Mouse (Mus musculus): ENCODE measurements around the gene Olfr112. TPM values are rescaled to one million over a fixed set of nuclear protein-coding genes. Genes with fewer than 3 reads are reported as not detected.
"Not testable (repeated sequence)": the region's sequence is repeated elsewhere in the genome, so short reads cannot be mapped to it uniquely, and the experiment has no call there.

The Olfr112 gene
- not detected in 2 replicates for polyA plus RNA-seq (2015; fragmentation: Nextera tagmentation; extraction: Ambion mirVana)

- Histone ChIP-seq H3K9me3 (ENCODE audit: control insufficient read depth, low read length) (no peaks in the 10 kb centered on the region), H3K4me1 (ENCODE audit: control insufficient read depth, insufficient read depth, low read length) (no peaks in the 10 kb centered on the region)
- ATAC-seq, result no peak
Observed at GRCm38 (mm10) chr17:37569351-37569750, at the start of gene Olfr112. Gene Olfr112, minus strand, starts transcription at chr17:37569451.

GRCm38 (mm10) chr17:37592643-37593042, 23.4 kb upstream of the Olfr112 start, which contains the start of gene Olfr114:
Gene Olfr114, minus strand, starts transcription at chr17:37592743.
- H3K4me3 ChIP-seq (ENCODE audit: low read length), result no peak within 1 kb of the TSS
- no peak within 1 kb of the TSS for H3K27ac ChIP-seq (ENCODE audit: low read length)
- no peaks in the 10 kb centered on the region for H3K36me3 ChIP-seq (ENCODE audit: control insufficient read depth, insufficient read depth, low read length)
- ATAC-seq, result no peak
- H3K27me3 ChIP-seq (replicated peaks; ENCODE audit: control insufficient read depth, insufficient read depth, low read length), result no peaks in the 10 kb centered on the region
- H3K4me2 ChIP-seq (ENCODE audit: low read depth, low read length), result no peak within 1 kb of the TSS
- no peaks in the 10 kb centered on the region for H3K9me3 ChIP-seq (ENCODE audit: control insufficient read depth, low read length)
- H3K4me1 ChIP-seq (ENCODE audit: control insufficient read depth, insufficient read depth, low read length), result no peaks in the 10 kb centered on the region
- H3K9ac ChIP-seq (ENCODE audit: low read depth, low read length), result no peak within 1 kb of the TSS

More at GRCm38 (mm10) chr17:37569351-37569750, at the start of gene Olfr112:
- H3K4me2 ChIP-seq (ENCODE audit: low read depth, low read length), result no peak within 1 kb of the TSS
- H3K27ac ChIP-seq (ENCODE audit: low read length), result no peak within 1 kb of the TSS
- no peaks in the 10 kb centered on the region for H3K27me3 ChIP-seq (replicated peaks; ENCODE audit: control insufficient read depth, insufficient read depth, low read length)
- H3K9ac ChIP-seq (ENCODE audit: low read depth, low read length), result no peak within 1 kb of the TSS
- no peak within 1 kb of the TSS for H3K4me3 ChIP-seq (ENCODE audit: low read length)
- H3K36me3 ChIP-seq (ENCODE audit: control insufficient read depth, insufficient read depth, low read length), result no peaks in the 10 kb centered on the region

- no peak within 1 kb of the TSS for H3K4me3 ChIP-seq (ENCODE audit: low read length)
- ATAC-seq, result no peak
- H3K4me1 ChIP-seq (ENCODE audit: control insufficient read depth, insufficient read depth, low read length), result no peaks in the 10 kb centered on the region
- no peaks in the 10 kb centered on the region for H3K36me3 ChIP-seq (ENCODE audit: control insufficient read depth, insufficient read depth, low read length)
- no peaks in the 10 kb centered on the region for H3K9me3 ChIP-seq (ENCODE audit: control insufficient read depth, low read length)
- no peak within 1 kb of the TSS for H3K4me2 ChIP-seq (ENCODE audit: low read depth, low read length)
- no peaks in the 10 kb centered on the region for H3K27me3 ChIP-seq (replicated peaks; ENCODE audit: control insufficient read depth, insufficient read depth, low read length)
- no peak within 1 kb of the TSS for H3K9ac ChIP-seq (ENCODE audit: low read depth, low read length)
- H3K27ac ChIP-seq (ENCODE audit: low read length), result no peak within 1 kb of the TSS
Observed at GRCm38 (mm10) chr17:37577563-37577962, 8.3 kb upstream of the Olfr112 start, which contains the start of gene Olfr113. Gene Olfr113, minus strand, starts transcription at chr17:37577663.

- Histone ChIP-seq H3K4me2 (ENCODE audit: low read depth, low read length) (no peak overlapping the region), H3K27ac (ENCODE audit: low read length) (no peak overlapping the region), H3K4me3 (ENCODE audit: low read length) (no peak overlapping the region), H3K9me3 (ENCODE audit: control insufficient read depth, low read length) (no peaks in the 10 kb centered on the region), H3K27me3 (replicated peaks; ENCODE audit: control insufficient read depth, insufficient read depth, low read length) (no peaks in the 10 kb centered on the region), H3K9ac (ENCODE audit: low read depth, low read length) (no peak overlapping the region), H3K36me3 (ENCODE audit: control insufficient read depth, insufficient read depth, low read length) (no peaks in the 10 kb centered on the region), H3K4me1 (ENCODE audit: control insufficient read depth, insufficient read depth, low read length) (no peaks in the 10 kb centered on the region)
- ATAC-seq, result peak; percentile 96
- 51% methylated on average over 1 of the region's 1 CpGs for WGBS
Observed at GRCm38 (mm10) chr17:37558913-37559615, 10.2 kb downstream of the Olfr112 start.

GRCm38 (mm10) chr17:37543800-37544435, 25.3 kb downstream of the Olfr112 start:
- Histone ChIP-seq H3K9ac (ENCODE audit: low read depth, low read length) (no peak overlapping the region), H3K4me3 (ENCODE audit: low read length) (no peak overlapping the region), H3K9me3 (ENCODE audit: control insufficient read depth, low read length) (no peaks in the 10 kb centered on the region), H3K4me1 (ENCODE audit: control insufficient read depth, insufficient read depth, low read length) (no peaks in the 10 kb centered on the region), H3K4me2 (ENCODE audit: low read depth, low read length) (no peak overlapping the region), H3K36me3 (ENCODE audit: control insufficient read depth, insufficient read depth, low read length) (no peaks in the 10 kb centered on the region), H3K27ac (ENCODE audit: low read length) (no peak overlapping the region), H3K27me3 (replicated peaks; ENCODE audit: control insufficient read depth, insufficient read depth, low read length) (no peaks in the 10 kb centered on the region)
- ATAC-seq, result no peak
- WGBS, result 71% methylated on average over 3 of the region's 3 CpGs

GRCm38 (mm10) chr17:37541454-37542119, 27.7 kb downstream of the Olfr112 start:
- no peaks in the 10 kb centered on the region for H3K36me3 ChIP-seq (ENCODE audit: control insufficient read depth, insufficient read depth, low read length)
- H3K4me1 ChIP-seq (ENCODE audit: control insufficient read depth, insufficient read depth, low read length), result no peaks in the 10 kb centered on the region
- 85% methylated on average over 4 of the region's 4 CpGs for WGBS
- no peak overlapping the region for H3K9ac ChIP-seq (ENCODE audit: low read depth, low read length)
- H3K4me3 ChIP-seq (ENCODE audit: low read length), result no peak overlapping the region
- no peaks in the 10 kb centered on the region for H3K9me3 ChIP-seq (ENCODE audit: control insufficient read depth, low read length)
- no peak for ATAC-seq
- no peak overlapping the region for H3K4me2 ChIP-seq (ENCODE audit: low read depth, low read length)
- H3K27me3 ChIP-seq (replicated peaks; ENCODE audit: control insufficient read depth, insufficient read depth, low read length), result no peaks in the 10 kb centered on the region
- H3K27ac ChIP-seq (ENCODE audit: low read length), result no peak overlapping the region

- H3K4me1 ChIP-seq (ENCODE audit: control insufficient read depth, insufficient read depth, low read length); H3K4me3 ChIP-seq (ENCODE audit: low read length); H3K4me2 ChIP-seq (ENCODE audit: low read depth, low read length); H3K27ac ChIP-seq (ENCODE audit: low read length); H3K9me3 ChIP-seq (ENCODE audit: control insufficient read depth, low read length); H3K9ac ChIP-seq (ENCODE audit: low read depth, low read length); ATAC-seq; H3K27me3 ChIP-seq (replicated peaks; ENCODE audit: control insufficient read depth, insufficient read depth, low read length); H3K36me3 ChIP-seq (ENCODE audit: control insufficient read depth, insufficient read depth, low read length): not testable (repeated sequence)
- WGBS, result 60% methylated on average over 1 of the region's 1 CpGs
Observed at GRCm38 (mm10) chr17:37538416-37538815, 30.8 kb downstream of the Olfr112 start.

- ATAC-seq, result no peak
- no peaks in the 10 kb centered on the region for H3K9me3 ChIP-seq (ENCODE audit: control insufficient read depth, low read length)
- no peaks in the 10 kb centered on the region for H3K27me3 ChIP-seq (replicated peaks; ENCODE audit: control insufficient read depth, insufficient read depth, low read length)
- no peaks in the 10 kb centered on the region for H3K36me3 ChIP-seq (ENCODE audit: control insufficient read depth, insufficient read depth, low read length)
- no peak overlapping the region for H3K4me2 ChIP-seq (ENCODE audit: low read depth, low read length)
- H3K27ac ChIP-seq (ENCODE audit: low read length), result no peak overlapping the region
- H3K9ac ChIP-seq (ENCODE audit: low read depth, low read length), result no peak overlapping the region
- no peak overlapping the region for H3K4me3 ChIP-seq (ENCODE audit: low read length)
- H3K4me1 ChIP-seq (ENCODE audit: control insufficient read depth, insufficient read depth, low read length), result no peaks in the 10 kb centered on the region
Observed at GRCm38 (mm10) chr17:37535173-37535572, 34.1 kb downstream of the Olfr112 start.

GRCm38 (mm10) chr17:37525427-37525826, 43.8 kb downstream of the Olfr112 start:
- WGBS, result 70% methylated on average over 1 of the region's 1 CpGs
- ATAC-seq; H3K9me3 ChIP-seq (ENCODE audit: control insufficient read depth, low read length); H3K27me3 ChIP-seq (replicated peaks; ENCODE audit: control insufficient read depth, insufficient read depth, low read length); H3K9ac ChIP-seq (ENCODE audit: low read depth, low read length); H3K27ac ChIP-seq (ENCODE audit: low read length); H3K4me1 ChIP-seq (ENCODE audit: control insufficient read depth, insufficient read depth, low read length); H3K4me2 ChIP-seq (ENCODE audit: low read depth, low read length); H3K4me3 ChIP-seq (ENCODE audit: low read length); H3K36me3 ChIP-seq (ENCODE audit: control insufficient read depth, insufficient read depth, low read length): not testable (repeated sequence)
